Mouse (Mus musculus) cerebellum, adult 2 months (tissue): ENCODE measurements around the gene Ovch2.

Experiments used
- CTCF ChIP-seq: fragments of 200-500 bp; IDR thresholded peaks from 2 replicates; pipeline ENCODE4 v1.5.1; 2011; ENCODE audit warnings: low read depth, mild to moderate bottlenecking, control low read depth, low read length, moderate library complexity, borderline replicate concordance; ENCODE audit not compliant: insufficient read depth
- POLR2A ChIP-seq: fragments of 200-500 bp; IDR thresholded peaks from 2 replicates; pipeline ENCODE4 v1.6.1; 2011; ENCODE audit warnings: low read length, control low read depth, borderline replicate concordance; ENCODE audit not compliant: insufficient read depth

DNA sequence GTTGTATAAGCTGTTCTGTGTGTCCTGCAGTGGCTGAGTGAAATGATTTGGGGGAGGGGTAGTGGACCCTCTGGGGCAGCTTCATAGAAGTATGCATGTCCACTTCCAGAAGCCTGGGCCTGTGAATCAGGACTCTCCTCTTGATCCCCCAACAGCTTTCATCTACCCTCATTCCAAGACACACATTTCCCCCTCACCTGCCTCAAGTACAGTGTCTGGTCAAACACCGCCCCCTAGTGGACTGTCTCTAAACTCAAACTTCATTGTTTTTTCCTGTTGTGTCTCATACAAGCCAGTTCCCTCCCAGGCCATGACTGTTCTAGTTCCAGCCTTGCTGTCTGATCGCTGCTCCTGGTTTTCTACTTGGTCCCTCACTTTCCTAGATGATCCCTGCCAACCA, 53.1 kb downstream of the Ovch2 start:
- TF ChIP-seq CTCF (peak; percentile 65), POLR2A (no peak)
